Mouse (Mus musculus) midbrain, embryonic 13.5 days (tissue): ENCODE data around the gene Agap1. TPM values are rescaled to one million over a fixed set of nuclear protein-coding genes. Genes with fewer than 3 reads are reported as not detected.
A peak's percentile ranks its signal among the peaks of the same experiment; 100 is the strongest.

Experiments used
- ATAC-seq: fragments of 200-750 bp; cut with Nextera tagmentation; 2 replicates; pipeline ENCODE4 v1.8.0; 2017; ENCODE audit warnings: mild to moderate bottlenecking, moderate TSS enrichment, moderate library complexity
- H3K27ac ChIP-seq: fragments of 300-500 bp; sonication (generic); 2 replicates; pipeline ENCODE4 v1.5.1; 2015; ENCODE audit warnings: inconsistent platforms, mild to moderate bottlenecking, moderate library complexity
- H3K27me3 ChIP-seq: fragments of 300-500 bp; sonication (generic); 2 replicates; pipeline ENCODE4 v1.6.1; 2015; ENCODE audit warnings: mild to moderate bottlenecking, inconsistent platforms
- H3K36me3 ChIP-seq: fragments of 300-500 bp; sonication (generic); 2 replicates; pipeline ENCODE4 v1.6.1; 2015; ENCODE audit warnings: mild to moderate bottlenecking, inconsistent platforms
- H3K4me1 ChIP-seq: fragments of 300-500 bp; sonication (generic); replicated peaks from 2 replicates; pipeline ENCODE4 v1.6.1; 2015; ENCODE audit warnings: inconsistent platforms
- H3K4me2 ChIP-seq: fragments of 300-500 bp; sonication (generic); replicated peaks from 2 replicates; pipeline ENCODE4 v1.6.1; 2015; ENCODE audit warnings: moderate library complexity, mild to moderate bottlenecking, inconsistent platforms
- H3K4me3 ChIP-seq: fragments of 300-500 bp; sonication (generic); replicated peaks from 2 replicates; pipeline ENCODE4 v1.5.1; 2015; ENCODE audit warnings: mild to moderate bottlenecking, inconsistent platforms
- H3K9ac ChIP-seq: fragments of 300-500 bp; sonication (generic); replicated peaks from 2 replicates; pipeline ENCODE4 v1.6.1; 2015; ENCODE audit warnings: mild to moderate bottlenecking, inconsistent platforms
- H3K9me3 ChIP-seq: fragments of 300-500 bp; sonication (generic); 2 replicates; pipeline ENCODE4 v1.6.1; 2016; ENCODE audit warnings: mild to moderate bottlenecking, inconsistent platforms
- WGBS: fragments of 180-500 bp; shearing (Covaris S2); methylation state at CpG from one replicate; pipeline ENCODE4 v1.1.7; 2015; 5-methylcytosine and 5-hydroxymethylcytosine counted together
- polyA plus RNA-seq: library from polyadenylated mRNA; unstranded; fragments of >200 nt; fragmentation: Nextera tagmentation; extraction: Ambion mirVana; gene quantifications from 2 replicates; pipeline ENCODE4 v1.2.1, GENCODE M21; 2015

The Agap1 gene
- polyA plus RNA-seq, 1 experiment from 2014 or later, result 50.2 TPM

DNA sequence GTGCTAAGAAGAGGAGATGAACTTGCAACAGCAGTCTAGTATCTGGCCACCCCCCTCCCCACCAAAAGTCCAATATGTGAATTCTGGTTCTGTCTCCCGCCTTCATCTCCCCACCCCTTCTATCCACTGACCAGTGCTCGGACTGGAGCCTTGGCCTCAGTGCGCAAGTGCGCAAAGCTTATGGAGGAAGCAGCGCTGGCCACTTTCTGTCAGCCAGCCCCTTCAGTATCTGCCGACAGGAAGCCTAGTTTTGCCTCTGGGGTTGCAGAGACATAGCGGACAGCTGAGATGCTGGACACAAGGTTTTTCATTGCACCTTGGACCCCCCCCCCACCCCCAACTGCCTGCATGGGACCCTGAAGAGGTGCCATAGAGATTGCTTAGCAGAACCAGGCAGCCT is 467.7 kb downstream of the Agap1 start:
- Histone ChIP-seq H3K27ac (no peak overlapping the region), H3K4me1 (peaks cover 47% of the 10 kb centered on the region)
- under 1% methylated on average over 7 of the region's 7 CpGs for WGBS

DNA sequence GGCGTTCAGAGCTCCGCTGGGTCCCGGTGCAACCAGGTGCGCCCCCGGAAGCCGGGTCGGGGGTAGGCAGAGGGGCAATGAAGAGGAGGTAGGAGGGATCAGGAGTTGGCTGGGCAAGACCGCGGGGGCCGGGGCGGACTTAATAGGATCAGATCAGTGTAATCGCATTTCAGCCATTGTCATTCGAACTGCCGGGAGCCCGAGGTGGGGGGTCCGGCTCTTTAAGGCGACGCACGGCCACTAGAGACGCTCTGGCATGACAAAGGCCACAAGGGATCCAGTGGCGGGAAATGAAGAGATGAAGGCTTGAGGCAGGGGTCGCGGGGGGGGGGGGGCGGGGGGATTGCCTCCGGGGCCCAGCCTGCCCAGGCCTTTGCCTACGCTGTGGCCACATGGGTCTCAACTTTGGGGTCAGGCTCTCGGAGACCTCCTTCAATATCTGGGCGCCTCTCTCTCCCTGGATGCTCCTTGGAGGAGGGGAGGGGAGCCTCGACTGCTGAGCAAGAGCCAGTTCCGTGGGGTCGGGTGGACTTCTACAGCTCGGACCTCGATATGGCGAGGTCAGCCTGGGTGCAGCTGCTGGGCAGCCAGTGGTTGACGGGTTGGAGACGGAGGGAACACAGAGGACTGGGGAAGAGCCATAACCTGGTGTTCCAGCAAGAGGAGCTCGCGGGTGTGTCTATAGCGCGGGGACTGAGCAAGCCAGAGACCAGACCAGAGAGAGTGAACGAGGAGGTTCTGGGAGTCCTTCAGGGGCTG is 468.5 kb downstream of the Agap1 start:
- Histone ChIP-seq H3K27me3 (peaks cover 100% of the 10 kb centered on the region), H3K4me2 (peak overlapping the region; percentile 43), H3K4me3 (peak overlapping the region; percentile 0; the same call in 1 of the 2 replicates), H3K9ac (no peak overlapping the region; the same call in 1 of the 2 replicates), H3K36me3 (no peaks in the 10 kb centered on the region), H3K27ac (no peak overlapping the region), H3K9me3 (0 out of 2 replicates have a peak, but pooled peaks cover 6% of the 10 kb centered on the region), H3K4me1 (peaks cover 47% of the 10 kb centered on the region)
- ATAC-seq, result peak; percentile 28; the same call in 1 of the 2 replicates
- under 1% methylated on average over 39 of the region's 41 CpGs for WGBS

More for the DNA sequence above, 467.7 kb downstream of the Agap1 start:
- Histone ChIP-seq H3K4me3 (no peak overlapping the region), H3K9ac (no peak overlapping the region), H3K36me3 (no peaks in the 10 kb centered on the region), H3K9me3 (0 out of 2 replicates have a peak, but pooled peaks cover 6% of the 10 kb centered on the region), H3K4me2 (peak overlapping the region; percentile 43; the same call in 1 of the 2 replicates), H3K27me3 (peaks cover 100% of the 10 kb centered on the region)
- ATAC-seq, result peak; percentile 5; the same call in 1 of the 2 replicates

DNA sequence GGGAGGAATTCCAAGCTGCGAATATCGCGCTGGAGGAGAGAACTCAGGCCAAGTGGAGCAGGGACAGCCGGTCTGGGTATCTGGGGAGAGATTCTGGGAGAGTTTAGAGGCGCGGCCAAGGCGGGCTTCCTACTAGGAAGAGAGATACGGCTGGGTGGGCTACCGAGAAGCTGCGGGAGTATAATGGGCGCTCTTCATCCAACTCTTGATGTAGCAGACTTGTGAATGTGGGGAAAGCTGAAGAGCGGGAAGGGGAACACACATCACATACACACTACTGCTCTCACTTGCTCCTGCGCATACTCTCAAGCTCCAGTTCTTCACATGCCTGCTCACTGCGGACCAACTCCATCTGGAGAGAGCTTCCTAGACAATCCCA is 469.0 kb downstream of the Agap1 start:
- no peak for ATAC-seq
- H3K4me3 ChIP-seq, result 0 out of 2 replicates have a peak overlapping the region, but pooled peaks have one; percentile 0

DNA sequence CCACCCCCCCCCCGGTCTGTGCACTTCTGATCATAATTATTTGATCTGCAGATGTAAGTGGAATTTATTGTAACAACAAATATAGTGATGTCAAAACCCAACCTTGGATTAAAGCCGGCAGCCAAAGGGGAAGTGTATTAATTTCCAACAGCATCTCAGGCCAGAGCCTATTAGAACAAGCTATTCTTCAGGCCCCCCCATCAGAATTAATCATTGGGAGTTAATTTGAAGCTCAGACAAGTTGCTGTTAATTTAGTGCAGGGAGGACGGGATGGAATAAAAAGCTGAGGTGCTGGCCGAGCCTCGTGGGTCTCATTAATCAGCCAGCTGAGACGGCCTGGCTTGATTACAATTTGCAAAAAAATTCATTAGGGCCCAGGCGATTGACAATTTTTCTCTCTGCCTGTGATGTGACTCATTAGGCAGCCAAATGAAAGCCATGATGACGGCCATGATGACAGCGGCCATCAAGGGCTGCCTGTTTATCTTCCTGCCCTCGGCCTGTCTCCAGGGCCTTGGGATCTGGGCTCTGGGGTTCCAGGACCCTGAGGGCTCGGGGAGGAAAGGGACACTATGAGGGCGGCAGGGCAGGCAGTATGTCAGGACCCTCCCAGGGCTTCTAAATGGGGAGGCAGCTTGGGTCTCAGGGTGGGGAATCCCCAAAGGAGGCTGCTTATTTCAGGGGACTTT is 471.0 kb downstream of the Agap1 start:
- H3K4me1 ChIP-seq, result peaks cover 70% of the 10 kb centered on the region
- no peaks in the 10 kb centered on the region for H3K9me3 ChIP-seq
- no peaks in the 10 kb centered on the region for H3K36me3 ChIP-seq
- peak overlapping the region; percentile 28; the same call in 1 of the 2 replicates for H3K9ac ChIP-seq
- WGBS, result 9% methylated on average over 12 of the region's 12 CpGs
- H3K4me2 ChIP-seq, result peak overlapping the region; percentile 33
- peak overlapping the region; percentile 44; the same call in 1 of the 2 replicates for H3K4me3 ChIP-seq
- no peak for ATAC-seq
- no peak overlapping the region for H3K27ac ChIP-seq
- peaks cover 100% of the 10 kb centered on the region for H3K27me3 ChIP-seq

More for the DNA sequence above, 469.0 kb downstream of the Agap1 start:
- Histone ChIP-seq H3K27me3 (peaks cover 100% of the 10 kb centered on the region), H3K9ac (0 out of 2 replicates have a peak overlapping the region, but pooled peaks have one; percentile 8), H3K9me3 (0 out of 2 replicates have a peak, but pooled peaks cover 4% of the 10 kb centered on the region), H3K27ac (no peak overlapping the region), H3K4me2 (peak overlapping the region; percentile 43; the same call in 1 of the 2 replicates), H3K4me1 (peaks cover 51% of the 10 kb centered on the region), H3K36me3 (no peaks in the 10 kb centered on the region)
- WGBS, result 5% methylated on average over 14 of the region's 14 CpGs

DNA sequence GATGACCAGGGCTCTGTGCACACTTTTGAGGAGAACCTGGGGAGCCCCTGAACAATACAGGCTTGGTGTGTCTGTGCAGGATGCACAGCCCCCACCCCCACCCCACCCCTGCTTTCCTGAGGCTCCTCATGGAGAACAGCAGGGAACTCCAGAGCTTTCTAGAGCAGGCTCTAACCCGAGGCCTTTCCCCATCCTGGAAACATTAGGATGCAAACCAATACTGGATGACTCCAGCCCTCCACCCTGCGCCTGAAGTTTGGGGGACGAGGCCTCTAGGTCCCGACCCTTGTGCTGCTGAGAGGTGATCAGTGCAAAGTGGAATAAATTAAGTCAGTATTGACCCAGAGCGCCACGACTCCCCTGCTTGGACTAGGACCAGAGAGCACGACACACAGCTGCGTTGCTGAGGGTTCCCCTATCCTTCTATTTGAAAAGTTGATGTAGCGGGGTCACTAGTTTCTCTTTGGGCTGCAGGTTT is 472.0 kb downstream of the Agap1 start:
- Histone ChIP-seq H3K4me1 (peaks cover 78% of the 10 kb centered on the region), H3K27ac (no peak overlapping the region), H3K9ac (0 out of 2 replicates have a peak overlapping the region, but pooled peaks have one; percentile 20), H3K36me3 (no peaks in the 10 kb centered on the region), H3K4me2 (peak overlapping the region; percentile 33), H3K4me3 (peak overlapping the region; percentile 44), H3K27me3 (peaks cover 100% of the 10 kb centered on the region), H3K9me3 (no peaks in the 10 kb centered on the region)
- WGBS, result 6% methylated on average over 9 of the region's 9 CpGs
- no peak for ATAC-seq

DNA sequence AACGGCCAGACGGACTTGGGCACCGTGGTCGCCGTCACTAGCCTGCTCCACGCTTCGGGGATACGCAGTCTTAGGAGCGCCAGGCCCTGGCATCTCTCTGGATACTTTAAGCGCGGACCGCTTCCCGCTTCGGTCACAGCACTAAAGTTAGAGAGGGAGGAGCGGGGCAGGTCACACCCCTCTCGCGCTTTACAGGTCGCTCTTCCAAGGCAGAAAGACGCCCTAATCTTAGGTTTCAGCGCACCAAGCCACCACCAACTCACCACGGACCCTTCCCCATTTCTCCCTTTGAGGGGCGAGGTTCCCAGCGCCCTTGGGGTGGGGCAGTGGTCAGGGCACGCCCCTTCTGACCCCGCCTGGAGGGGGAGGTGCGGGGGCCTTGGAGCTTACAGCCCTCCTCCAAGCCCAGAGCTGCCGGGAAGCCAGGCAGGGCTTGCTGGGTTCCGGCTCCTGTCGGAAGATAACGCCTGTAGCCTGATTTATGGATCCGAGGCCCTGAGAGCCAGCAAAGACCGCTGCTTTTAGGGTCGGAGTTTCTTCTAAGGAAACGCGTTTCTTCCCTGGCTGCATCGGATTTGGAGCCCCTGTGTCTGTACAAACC is 472.6 kb downstream of the Agap1 start:
- Histone ChIP-seq H3K27me3 (peaks cover 100% of the 10 kb centered on the region), H3K36me3 (no peaks in the 10 kb centered on the region), H3K9me3 (no peaks in the 10 kb centered on the region), H3K4me2 (peak overlapping the region; percentile 33), H3K4me3 (peak overlapping the region; percentile 44), H3K27ac (no peak overlapping the region), H3K9ac (peak overlapping the region; percentile 40; the same call in 1 of the 2 replicates), H3K4me1 (peaks cover 78% of the 10 kb centered on the region)
- no peak for ATAC-seq
- 1% methylated on average over 36 of the region's 36 CpGs for WGBS

DNA sequence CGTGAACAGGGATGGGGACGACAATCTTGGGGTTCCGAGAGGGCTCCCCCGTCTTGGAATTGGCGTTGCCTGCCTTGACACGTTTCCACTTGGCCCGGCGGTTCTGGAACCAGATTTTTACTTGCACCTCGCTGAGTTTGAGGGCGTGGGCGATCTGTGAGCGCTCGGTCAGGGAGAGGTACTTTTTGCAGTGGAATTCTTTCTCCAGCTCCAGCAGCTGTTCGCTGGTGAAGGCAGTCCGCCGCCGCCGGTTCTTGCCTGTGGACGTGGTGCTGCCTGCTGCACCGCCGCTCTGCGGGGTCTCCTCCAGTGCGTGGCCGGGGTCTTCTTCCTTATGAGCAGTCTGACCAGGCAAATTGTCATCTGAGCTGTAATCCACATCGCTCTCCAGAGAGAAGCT is 474.1 kb downstream of the Agap1 start:
- H3K9ac ChIP-seq, result peak overlapping the region; percentile 60
- peak overlapping the region; percentile 33 for H3K4me2 ChIP-seq
- no peak overlapping the region for H3K27ac ChIP-seq

DNA sequence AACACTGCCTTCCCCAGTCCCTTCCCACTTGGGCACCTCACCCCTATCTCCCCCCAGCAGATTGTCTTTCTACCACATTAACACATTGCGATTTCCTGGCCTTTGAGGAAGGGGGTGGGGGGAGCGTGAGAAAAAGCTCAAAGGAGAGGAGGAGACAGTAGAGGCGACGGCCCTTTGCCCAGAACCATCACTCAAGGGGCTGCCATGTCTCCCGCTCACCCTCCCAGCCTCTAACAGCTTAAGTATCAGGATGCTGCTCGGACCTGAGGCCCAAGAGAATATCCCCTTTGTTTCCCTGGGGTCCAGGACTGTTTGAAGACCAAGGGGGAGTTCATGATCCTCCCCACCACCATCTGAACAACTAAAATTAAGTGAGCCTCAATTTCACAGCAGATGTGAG is 474.6 kb downstream of the Agap1 start:
- no peak for ATAC-seq
- Histone ChIP-seq H3K4me1 (peaks cover 75% of the 10 kb centered on the region), H3K4me3 (peak overlapping the region; percentile 44), H3K9ac (peak overlapping the region; percentile 60), H3K9me3 (no peaks in the 10 kb centered on the region), H3K27ac (no peak overlapping the region), H3K36me3 (no peaks in the 10 kb centered on the region), H3K4me2 (peak overlapping the region; percentile 33; the same call in 1 of the 2 replicates), H3K27me3 (peaks cover 100% of the 10 kb centered on the region)
- WGBS, result 0% methylated on average over 6 of the region's 6 CpGs

More for the DNA sequence above, 474.1 kb downstream of the Agap1 start:
- ATAC-seq, result no peak
- Histone ChIP-seq H3K36me3 (no peaks in the 10 kb centered on the region), H3K4me1 (peaks cover 73% of the 10 kb centered on the region), H3K4me3 (peak overlapping the region; percentile 44), H3K27me3 (peaks cover 100% of the 10 kb centered on the region), H3K9me3 (no peaks in the 10 kb centered on the region)
- 3% methylated on average over 25 of the region's 25 CpGs for WGBS

DNA sequence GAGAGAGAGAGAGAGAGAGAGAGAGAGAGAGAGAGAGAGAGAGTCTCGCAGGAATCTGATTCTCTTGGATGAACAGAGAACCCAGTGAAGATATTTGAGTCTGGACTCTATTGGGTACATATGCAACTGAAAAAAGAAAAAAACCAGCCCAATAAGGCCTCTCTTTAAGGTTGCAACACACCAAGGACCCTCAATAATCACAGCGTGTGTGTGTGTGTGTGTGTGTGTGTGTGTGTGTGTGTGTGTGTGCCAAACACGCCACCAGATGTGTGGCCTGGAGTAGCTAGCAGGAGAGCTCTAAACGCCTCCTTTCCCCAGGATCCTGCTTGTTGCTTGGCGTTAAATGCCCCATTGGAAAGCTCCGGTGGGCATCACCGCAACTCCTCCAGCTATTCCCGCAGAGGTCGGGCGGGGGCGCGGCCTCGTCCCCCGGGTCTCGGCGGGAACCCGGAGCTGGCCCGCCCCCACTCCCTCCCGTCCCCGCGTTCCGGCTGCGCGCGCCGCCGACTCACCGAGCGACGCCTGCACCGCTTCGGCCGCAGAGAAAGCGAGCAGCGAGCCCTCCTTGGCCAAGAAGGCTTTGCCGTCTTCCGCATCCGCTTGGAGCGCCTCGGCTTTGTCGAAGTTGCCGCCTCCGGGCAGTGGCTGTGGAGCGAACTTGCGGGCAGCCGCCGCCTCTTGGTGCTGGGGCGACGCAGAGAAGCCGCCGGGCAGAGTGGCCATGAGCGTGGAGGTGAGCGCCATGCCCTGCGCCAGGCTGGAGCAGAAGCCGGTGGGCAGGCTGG is 475.3 kb downstream of the Agap1 start:
- Histone ChIP-seq H3K4me2 (peak overlapping the region; percentile 60), H3K36me3 (no peaks in the 10 kb centered on the region), H3K4me1 (peaks cover 78% of the 10 kb centered on the region), H3K27me3 (peaks cover 100% of the 10 kb centered on the region), H3K27ac (peak overlapping the region; percentile 68), H3K9ac (peak overlapping the region; percentile 60), H3K9me3 (no peaks in the 10 kb centered on the region), H3K4me3 (peak overlapping the region; percentile 44)
- WGBS, result under 1% methylated on average over 55 of the region's 55 CpGs
- no peak for ATAC-seq

DNA sequence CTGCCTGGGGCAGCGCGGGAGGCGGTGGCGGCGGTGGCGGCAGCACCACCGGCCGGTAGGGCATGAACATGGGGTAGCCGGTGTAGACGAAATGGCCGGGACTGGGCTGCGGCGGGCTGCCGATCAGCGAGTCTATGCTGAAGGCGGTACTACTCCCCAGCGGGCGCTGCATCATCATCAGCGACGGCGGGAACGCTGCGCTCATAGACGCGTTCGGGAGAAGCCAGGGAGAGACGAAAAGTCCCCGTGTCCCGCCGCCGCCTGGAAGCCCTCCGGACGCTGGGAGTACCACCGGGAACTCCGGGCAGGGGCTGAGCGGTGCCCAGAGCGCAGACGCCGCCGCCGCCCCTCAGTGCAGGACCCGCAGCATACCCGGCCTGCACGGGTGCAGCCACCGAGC is 475.9 kb downstream of the Agap1 start:
- Histone ChIP-seq H3K9me3 (no peaks in the 10 kb centered on the region), H3K27me3 (peaks cover 100% of the 10 kb centered on the region), H3K4me1 (peaks cover 80% of the 10 kb centered on the region), H3K4me3 (peak overlapping the region; percentile 44), H3K9ac (peak overlapping the region; percentile 60), H3K36me3 (no peaks in the 10 kb centered on the region), H3K27ac (peak overlapping the region; percentile 68), H3K4me2 (peak overlapping the region; percentile 60)
- under 1% methylated on average over 45 of the region's 45 CpGs for WGBS
- peak; percentile 49 for ATAC-seq

DNA sequence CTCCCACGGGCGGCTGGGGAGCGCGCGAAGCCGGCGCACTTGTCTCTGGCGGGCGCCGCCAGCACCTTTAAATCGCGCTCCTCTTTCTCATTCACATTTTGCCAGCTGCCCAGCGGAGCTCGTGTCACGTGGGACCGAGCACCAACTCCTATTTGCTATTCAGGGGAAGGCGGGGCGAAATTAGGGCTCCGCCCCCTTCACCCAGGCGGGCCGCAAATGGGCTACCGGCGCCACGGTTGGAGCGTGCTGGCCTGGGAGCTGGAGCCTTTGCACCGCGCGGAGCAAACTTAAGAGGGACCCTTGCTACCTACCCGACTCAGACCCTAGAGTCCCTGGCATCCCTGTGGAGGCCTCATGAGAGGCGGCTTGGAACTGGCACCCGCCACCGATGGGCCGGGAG is 476.5 kb downstream of the Agap1 start, which contains the start of gene Gbx2:
Gene Gbx2, minus strand, starts transcription at position 60 of the 400 bp plus-strand sequence.
- Histone ChIP-seq H3K4me1 (peaks cover 81% of the 10 kb centered on the region), H3K9me3 (no peaks in the 10 kb centered on the region), H3K4me3 (peak within 1 kb of the TSS; percentile 44), H3K4me2 (peak within 1 kb of the TSS; percentile 60), H3K36me3 (no peaks in the 10 kb centered on the region), H3K27ac (peak within 1 kb of the TSS; percentile 68), H3K9ac (peak within 1 kb of the TSS; percentile 60), H3K27me3 (peaks cover 100% of the 10 kb centered on the region)
- WGBS, result 1% methylated on average over 33 of the region's 33 CpGs
- ATAC-seq, result peak; percentile 75
